Mouse (Mus musculus): ENCODE measurements around the gene Prss57. TPM values are rescaled to one million over a fixed set of nuclear protein-coding genes. Genes with fewer than 3 reads are reported as not detected.
A peak's percentile ranks its signal among the peaks of the same experiment; 100 is the strongest.
"Not testable (repeated sequence)": the region's sequence is repeated elsewhere in the genome, so short reads cannot be mapped to it uniquely, and the experiment has no call there.

Prss57 gene
- total RNA-seq, 2 experiments from 2014 or later, result not detected

- DNase-seq, result peak; percentile 46
These were observed 10.1 kb downstream of the Prss57 start for GRCm38 (mm10) chr10:79780664-79781015.

DNA sequence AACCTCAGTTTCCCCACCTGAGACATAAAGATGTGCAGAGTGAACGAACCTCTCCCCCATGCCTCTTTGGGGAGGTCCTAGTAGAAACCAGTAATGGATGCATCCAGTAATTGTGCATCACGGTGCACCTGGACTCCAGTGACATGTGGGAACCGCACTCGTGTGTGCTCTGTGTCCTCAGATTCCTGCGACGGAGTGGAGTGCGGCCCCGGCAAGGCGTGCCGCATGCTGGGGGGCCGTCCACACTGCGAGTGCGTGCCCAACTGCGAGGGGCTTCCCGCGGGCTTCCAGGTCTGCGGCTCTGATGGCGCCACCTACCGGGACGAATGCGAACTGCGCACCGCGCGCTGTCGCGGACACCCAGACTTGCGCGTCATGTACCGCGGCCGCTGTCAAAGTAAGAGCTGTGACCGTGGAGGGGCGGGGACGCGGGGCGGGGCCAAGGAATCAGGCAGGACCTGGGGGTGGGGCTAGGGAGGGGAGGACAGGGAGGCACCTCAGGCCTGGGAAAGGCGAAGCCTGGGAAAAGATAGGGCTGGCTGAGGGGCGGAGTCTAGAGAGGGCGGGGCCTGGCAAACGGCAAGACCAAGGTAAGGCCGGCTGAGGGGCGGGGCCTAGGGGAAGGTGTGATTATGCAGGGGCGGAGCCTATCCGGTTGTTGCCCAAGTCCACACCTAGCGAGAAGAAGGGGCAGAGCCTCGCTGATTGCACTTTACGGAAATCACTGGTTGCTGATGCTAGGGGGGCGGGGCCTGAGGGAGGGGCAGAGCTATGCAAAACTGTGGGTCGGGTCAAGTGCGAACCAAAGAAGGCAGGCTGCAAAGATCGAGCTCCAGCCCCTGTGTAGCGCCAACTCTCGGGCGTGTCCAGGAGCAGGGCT is 10.7 kb downstream of the Prss57 start:
- peak; percentile 97 for DNase-seq

DNA sequence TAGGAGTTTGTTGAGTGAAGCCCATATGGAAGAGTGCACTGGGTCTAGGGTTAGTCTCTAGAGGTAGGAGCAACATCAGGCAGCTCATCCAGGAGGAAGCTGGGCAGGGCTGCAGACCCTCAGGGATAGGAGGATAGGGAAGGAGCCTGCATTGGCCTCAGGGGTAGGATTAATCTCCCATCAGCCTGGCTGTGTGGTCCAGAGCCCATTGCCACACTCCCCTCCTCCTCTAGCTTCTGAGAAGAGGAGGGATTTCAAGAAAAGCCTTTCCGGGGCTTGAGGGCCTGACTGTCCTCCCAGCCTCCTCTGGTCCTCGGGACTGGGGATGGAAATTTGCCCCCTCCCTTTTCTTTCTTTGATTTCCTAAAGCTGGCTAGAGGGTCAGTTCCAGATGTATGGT is 11.6 kb downstream of the Prss57 start:
- DNase-seq, result no peak

- peak; percentile 84 for DNase-seq
These were observed 12.8 kb downstream of the Prss57 start for GRCm38 (mm10) chr10:79778006-79778405.

DNA sequence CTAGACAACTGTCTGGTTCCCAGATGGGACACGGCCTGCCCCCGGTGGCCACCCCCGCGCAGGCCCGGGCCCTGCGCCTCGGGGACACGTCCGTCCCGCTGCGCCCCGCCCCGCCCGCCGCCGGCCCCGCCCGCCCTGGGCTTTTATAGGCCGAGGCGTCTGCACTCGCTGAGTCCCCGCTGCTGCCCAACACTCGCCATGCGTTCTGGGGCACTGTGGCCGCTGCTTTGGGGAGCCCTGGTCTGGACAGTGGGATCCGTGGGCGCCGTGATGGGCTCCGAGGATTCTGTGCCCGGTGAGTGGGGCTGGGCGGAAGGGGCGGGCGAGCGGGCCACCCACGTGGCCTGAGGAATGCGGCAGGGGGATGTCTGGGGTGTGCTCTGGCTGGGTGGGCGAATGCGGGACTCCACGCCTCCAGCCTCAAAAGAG is 13.6 kb downstream of the Prss57 start, which contains the start of gene Fstl3:
TSS of gene Fstl3 (plus strand) at position 170 of the 429 bp plus-strand sequence.
- DNase-seq, result peak; percentile 54

GRCm38 (mm10) chr10:79774486-79775279 is 16.1 kb downstream of the Prss57 start:
- DNase-seq, result no peak

DNA sequence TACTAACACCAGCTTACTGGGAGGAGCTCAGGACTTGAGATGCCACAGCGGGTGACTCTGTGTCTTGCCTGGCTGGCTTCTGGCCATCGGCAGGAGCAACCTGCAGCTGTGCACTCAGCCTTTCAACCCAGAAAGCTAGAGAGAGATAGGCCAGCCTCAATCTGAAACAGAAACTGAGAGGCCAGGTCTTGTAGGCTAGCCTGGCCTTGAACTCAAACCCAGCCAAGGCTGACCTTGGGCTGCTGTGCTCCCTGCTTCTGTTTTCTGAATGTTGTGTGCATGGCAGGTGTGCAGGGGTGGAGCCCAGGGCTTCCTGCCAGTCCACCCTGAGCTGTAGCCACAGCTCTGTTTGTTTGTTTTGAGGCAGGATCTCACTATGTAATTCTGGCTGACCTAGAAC is 17.6 kb downstream of the Prss57 start:
- no peak for DNase-seq

- DNase-seq, result no peak
These were observed 18.4 kb downstream of the Prss57 start for GRCm38 (mm10) chr10:79772320-79772719.

GRCm38 (mm10) chr10:79769329-79769728 is 21.4 kb downstream of the Prss57 start:
- DNase-seq, result no peak

DNA sequence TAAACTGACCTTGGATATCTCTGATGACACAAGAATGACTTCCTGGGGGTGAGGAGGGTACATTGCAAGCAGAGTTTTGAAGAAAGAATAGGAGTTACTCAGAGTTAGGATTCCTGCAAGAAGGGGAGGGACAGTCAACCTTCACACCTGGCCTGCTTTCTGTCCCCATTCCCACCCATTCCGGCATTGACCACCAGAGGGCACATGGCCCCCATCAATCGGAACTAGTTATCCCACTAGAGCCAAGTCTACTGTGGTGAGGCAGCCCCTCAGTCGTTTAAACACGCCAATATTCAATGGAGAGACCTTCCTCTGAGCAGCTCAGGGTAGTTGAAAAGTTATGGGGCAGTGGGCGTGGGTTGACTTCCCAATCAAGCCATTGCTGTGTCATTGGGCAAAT is 22.4 kb downstream of the Prss57 start:
- peak; percentile 82 for DNase-seq

- peak; percentile 94 for DNase-seq
These were observed 23.2 kb downstream of the Prss57 start for GRCm38 (mm10) chr10:79767372-79768244.

- DNase-seq, result peak; percentile 99
These were observed 24.0 kb downstream of the Prss57 start, which contains the start of gene Rnf126 for GRCm38 (mm10) chr10:79766508-79767325. TSS of gene Rnf126 (minus strand) at chr10:79766952.

DNA sequence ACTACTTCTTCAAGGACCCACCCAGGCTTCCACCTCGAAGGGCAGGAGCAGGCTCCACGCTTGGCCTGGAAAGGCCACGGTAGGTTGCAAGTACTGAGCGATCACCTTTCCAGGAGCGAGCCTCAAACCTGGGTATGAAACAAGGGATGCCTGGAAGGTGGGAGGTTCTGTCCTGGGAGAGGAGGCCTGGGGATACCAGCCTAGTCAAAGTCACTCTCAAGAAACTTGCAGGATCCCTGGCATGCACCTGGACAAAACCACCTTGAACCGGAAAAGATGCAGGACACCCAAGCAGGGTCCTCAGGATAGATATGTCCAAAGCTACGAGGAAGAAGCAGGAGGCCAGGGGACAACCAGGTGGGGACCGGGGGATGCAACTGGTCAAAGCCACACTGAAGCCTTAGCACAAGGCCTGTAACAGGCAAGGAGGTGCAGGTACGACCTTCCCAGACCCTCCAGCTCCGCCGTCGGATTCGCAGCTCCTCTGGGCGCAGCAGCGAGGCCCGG is 24.7 kb downstream of the Prss57 start:
- no peak for DNase-seq

DNA sequence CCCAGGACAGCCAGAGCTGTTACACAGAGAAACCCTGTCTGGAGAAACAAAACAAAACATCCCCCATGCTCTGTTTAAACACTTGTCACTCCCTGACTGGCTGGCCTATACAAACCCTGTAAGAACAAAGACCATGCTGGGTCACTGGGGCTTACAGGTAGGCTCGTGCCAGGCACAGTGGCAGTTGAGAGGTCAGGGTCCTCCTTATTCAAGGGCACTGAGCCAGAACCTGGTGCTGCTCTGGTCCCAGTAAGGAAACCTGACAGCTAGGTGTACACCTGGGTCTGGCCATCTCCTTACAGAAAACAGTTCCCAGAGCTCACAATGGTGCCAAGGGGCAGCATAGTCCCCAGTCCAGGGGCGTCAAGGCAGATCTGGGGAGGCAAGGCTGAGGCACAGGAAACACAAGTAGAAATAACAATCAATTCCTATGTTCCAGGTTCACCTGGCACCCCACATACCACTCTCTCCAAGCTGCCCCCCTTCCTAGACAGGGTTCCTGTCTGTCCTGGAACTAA is 25.5 kb downstream of the Prss57 start:
- no peak for DNase-seq

DNA sequence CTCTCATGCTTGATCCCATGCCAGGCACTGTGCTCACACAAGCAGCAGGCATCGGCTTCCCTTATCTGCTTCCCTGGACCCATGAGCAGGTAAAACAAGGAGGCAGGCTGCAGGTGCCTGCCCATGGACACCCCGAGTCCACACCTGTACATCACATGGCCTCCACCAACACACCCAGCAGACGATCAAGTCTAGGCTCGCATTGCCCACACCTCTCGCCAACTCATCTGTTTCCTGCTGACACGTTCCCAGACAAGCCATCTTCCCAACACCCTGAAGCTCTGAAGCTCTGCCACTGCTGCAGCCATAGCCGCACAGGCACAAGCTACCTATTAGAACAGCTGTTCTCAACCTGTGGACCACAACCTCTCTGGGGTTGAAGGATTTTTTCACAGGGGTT is 26.5 kb downstream of the Prss57 start:
- peak; percentile 48 for DNase-seq

DNA sequence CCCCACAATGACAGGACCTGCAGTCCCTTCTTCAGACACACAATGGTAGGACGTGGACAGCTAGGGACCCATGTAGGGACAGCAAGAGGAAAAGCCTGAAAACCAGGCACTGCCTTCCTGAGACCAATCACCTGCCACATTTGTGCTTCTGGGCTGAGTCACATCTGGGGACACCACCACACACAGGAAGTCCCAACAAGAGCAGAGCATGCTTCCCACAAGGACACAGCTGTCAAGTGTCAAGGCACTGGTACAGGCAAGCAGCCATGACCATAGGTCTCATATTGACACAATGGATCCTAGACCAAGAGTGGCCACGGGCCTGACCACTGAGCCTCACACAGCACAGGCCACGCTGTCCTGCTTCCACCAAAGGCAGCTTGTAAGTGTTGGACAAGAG is 27.9 kb downstream of the Prss57 start:
- DNase-seq, result no peak

GRCm38 (mm10) chr10:79760603-79761143 is 30.1 kb downstream of the Prss57 start:
- no peak for DNase-seq

DNA sequence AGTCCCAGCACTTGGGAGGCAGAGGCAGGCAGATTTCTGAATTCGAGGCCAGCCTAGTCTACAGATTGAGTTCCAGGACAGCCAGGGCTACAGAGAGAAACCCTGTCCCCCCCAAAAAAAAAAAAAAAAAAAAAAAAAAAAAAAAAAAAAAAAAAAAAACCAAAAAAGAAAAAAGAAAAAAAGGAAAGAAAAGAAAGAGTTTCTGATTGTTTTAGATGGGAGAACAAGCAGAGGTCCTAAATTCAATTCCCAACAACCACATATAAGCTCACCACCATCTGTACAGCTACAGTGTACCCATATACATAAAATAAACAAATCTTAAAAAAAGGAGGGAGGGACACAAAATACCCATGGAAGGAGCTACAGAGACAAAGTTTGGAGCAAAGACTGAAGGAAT is 31.1 kb downstream of the Prss57 start:
- DNase-seq, result not testable (repeated sequence)

DNA sequence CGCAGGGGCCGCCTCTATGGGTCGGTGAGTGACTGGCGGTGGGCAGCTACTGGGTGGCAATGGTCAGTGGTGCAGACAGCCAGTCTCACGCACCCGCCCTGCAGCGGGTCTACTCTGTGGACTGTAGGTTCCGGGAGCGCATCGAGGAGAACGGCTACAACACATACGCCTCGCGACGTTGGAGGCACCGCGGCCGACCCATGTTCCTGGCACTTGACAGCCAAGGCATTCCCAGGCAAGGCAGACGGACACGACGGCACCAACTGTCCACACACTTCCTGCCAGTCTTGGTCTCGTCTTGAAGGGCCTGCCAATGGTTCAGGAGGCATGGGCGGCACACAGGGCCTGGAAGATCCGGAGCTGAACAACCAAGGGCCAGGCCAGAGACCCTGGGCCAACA is 34.1 kb downstream of the Prss57 start:
- DNase-seq, result no peak

- no peak for DNase-seq
These were observed 34.9 kb downstream of the Prss57 start for GRCm38 (mm10) chr10:79755854-79756253.
